Mouse (Mus musculus) embryonic stem cell, embryonic (primary cell): Measurements from ENCODE around the gene Ssr3.

Experiments
- CTCF ChIA-PET, 4 experiments: fragments of 300-600 bp in 2 of 4; fragments of 350-600 bp in 2 of 4; sonication (Branson Sonifier 250); formaldehyde crosslinking; loops; one replicate each; lab custom pipeline; 2022; ENCODE audit warnings: inconsistent platforms in 2 of 4; lab: Charles Lee
- POLR2A ChIA-PET, 4 experiments: fragments of 300-600 bp in 2 of 4; fragments of 350-600 bp in 2 of 4; sonication (Branson Sonifier 250); formaldehyde crosslinking; loops; one replicate each; lab custom pipeline; 2022; ENCODE audit warnings: antibody characterized with exemption in 4 of 4, inconsistent platforms in 1 of 4; lab: Charles Lee

Gene Ssr3

DNA sequence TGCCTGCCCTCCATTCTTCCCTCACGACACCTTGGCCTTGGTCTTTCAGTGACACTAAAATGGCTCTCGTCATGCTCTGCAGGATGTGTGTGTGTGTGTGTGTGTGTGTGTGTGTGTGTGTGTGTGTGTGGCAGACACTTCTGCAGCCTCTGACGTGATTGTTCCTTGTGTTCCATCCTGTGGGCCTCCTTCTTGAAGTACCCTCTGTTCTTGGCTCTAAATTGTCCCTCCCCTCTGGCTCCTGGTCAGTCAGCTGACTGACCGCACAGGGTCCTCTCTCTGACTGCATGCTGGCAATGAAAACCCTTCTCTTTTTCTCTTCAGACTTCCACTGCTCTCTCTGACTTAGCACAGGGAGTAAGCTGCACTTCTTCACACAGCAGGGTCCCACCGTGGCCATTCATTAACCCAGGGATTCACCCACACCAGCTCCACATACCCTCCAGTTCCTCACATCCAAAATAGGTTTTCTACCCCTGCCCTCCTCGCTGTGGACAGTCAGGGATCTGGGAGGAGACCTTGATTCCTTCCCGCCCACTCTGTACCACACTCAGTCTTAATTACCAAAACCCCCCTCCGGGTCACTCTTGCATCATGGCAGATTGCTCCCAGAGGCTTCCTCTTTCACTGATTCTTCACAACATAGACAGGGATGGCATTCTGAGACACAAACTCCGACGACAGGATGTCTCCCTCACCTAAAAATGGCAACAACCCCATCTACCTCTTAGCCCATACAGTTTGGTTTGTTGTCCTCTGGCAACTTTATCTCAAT lies 39.0 kb downstream of the Ssr3 start:
- POLR2A ChIA-PET: no interaction called here

DNA sequence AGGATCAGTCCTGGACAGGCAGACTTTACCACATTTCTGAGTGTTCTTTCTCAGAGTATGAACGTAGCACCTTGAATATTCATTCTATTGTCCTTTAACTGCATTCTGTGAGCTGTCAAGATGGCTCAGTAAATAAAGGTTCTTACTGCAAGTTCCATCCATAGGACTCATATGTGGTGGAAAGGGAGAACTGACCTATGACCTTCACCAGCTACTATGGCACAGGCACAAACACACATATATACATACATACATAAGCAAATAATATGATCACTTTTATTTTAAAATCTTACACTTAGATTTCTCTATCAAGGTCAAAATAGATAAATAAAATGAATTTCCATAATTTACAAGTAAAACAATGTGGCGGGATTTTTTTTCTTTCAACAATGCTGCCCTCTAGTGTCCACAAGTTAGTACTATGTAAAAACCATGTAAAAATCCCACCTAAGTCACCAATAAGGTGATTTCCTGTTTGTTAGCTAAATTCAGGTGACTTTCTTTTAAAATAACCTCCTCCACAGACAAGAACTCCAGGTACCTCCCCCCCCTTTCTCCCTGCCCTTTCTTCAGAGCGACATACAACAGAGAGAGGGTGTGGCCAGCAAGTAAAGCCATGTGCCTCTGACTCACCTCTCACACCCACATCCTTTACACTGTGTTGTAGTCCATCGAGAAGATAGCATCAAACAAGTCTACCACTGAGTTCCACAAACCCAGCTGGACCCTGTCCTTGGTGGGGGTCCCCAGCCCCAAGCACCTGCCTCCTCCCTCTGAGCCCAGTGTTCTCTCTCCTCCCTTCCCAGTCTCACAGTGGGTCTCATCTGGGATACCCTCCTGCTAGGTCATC lies 39.9 kb downstream of the Ssr3 start:
- ChIA-PET POLR2A (interaction anchor here in 2 of 4 experiments (0.6 to 1.0 kb wide), 4 partner anchors 40 to 504 kb away, joined by 3 read pairs; partner anchors contain the start of gene Ssr3 (in 1 of the 2)), CTCF (interaction anchor here (0.5 to 1.3 kb wide), 8 partner anchors 11 to 378 kb away, joined by 3 to 5 read pairs (median 3); no protein-coding TSS in a partner anchor)

More for the DNA sequence above, 39.0 kb downstream of the Ssr3 start:
- CTCF ChIA-PET: no interaction called here

DNA sequence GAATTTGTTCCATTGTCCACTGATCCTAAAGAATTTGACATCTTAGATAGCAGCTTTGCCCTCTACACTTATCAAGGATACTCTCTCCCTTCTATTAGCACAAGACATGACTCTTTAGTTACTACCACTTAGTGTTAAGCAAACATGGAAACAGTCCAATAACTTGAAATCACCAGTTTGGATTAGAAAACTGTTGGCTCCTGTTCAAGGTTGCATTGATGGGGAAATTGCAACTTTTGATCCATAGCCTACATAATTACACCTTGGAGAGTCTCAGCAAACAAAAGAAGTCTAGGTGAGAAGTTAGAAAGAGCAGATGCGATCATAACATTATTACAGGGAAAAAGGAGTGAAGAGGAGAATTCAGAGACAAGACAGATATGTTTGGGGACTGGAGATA lies 46.2 kb downstream of the Ssr3 start:
- ChIA-PET CTCF (no interaction called here), POLR2A (no interaction called here)

DNA sequence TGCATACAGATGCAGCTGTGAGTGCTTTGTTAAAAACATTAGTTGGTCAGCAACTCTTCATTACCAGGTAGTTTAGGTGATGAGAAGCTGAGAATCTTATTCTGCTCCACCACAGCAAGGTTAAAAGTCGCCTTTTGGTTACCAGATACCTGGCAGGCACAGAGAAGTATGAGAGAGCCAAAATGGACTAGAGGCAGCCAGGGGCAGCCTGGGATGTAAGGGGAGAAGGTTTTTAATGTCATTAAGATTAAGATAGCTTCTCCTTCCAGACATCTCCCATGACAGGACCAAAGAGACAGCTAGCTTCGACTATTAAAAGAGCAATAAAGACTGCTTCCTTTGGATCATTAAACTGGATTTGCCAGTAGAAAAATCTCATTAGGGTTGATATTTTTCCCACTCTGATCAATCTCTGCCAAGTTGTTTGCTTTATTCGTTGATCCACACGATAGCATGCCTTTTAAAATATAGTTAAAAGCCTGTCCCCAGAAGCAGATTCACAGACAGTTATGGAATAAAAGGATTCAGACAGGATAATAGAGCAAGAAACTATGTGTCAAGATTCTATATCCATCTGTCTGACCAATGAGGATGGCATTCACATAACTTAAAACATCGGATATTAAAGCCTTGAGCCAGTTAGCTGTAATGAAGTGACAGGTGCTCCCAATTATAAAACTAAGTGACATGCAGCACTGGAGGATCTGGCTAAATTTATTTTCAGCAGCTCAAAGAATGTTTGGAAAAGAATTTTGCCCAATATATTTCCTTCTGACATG lies 52.1 kb downstream of the Ssr3 start:
- ChIA-PET POLR2A (interaction anchor here in 1 of 4 experiments (1.1 to 1.3 kb wide), 2 partner anchors 11 to 15 kb away, joined by 3 to 4 read pairs; no protein-coding TSS in a partner anchor), CTCF (interaction anchor here in 1 of 4 experiments (0.8 kb wide), 1 partner anchor 23 kb away, joined by 4 read pairs; no protein-coding TSS in a partner anchor)

DNA sequence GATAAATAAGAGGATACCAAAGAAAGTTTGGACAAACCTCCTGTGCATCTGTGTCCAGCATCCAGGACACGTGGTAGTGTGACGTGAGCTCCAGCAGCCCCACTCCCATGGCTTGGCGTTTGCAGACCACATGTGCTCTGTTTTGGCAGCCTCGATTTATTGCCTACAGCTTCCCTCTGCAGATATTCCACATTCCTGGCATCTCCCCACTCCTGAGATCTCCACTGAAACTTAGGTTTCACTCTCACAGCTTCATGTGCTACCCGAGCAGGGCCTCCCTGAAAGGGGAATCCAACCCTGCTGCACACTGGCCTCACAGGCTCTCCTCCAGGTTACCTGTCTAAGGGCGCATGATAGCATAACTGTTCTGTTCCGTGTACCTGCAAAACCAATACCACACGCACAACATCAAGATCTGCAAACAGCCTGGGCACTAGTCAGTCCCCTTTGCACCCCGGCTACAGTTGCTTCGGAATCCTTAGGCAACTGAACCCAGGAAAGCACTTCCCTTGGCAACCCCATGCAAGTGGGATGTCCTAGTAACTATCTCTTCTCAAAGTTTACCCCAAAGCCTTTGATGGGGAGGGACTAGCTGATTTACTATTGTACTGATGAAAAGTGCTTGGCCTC lies 54.5 kb downstream of the Ssr3 start:
- ChIA-PET CTCF (interaction anchor here in 2 of 4 experiments (0.5 to 2.1 kb wide), 2 partner anchors 20 to 38 kb away, joined by 3 to 5 read pairs; no protein-coding TSS in a partner anchor), POLR2A (interaction anchor here in 1 of 4 experiments (0.6 kb wide), 1 partner anchor 138 kb away, joined by 3 read pairs; no protein-coding TSS in a partner anchor)
